11 mouse cellular contexts compared by ENCODE assay signal in the genomic region with DNA sequence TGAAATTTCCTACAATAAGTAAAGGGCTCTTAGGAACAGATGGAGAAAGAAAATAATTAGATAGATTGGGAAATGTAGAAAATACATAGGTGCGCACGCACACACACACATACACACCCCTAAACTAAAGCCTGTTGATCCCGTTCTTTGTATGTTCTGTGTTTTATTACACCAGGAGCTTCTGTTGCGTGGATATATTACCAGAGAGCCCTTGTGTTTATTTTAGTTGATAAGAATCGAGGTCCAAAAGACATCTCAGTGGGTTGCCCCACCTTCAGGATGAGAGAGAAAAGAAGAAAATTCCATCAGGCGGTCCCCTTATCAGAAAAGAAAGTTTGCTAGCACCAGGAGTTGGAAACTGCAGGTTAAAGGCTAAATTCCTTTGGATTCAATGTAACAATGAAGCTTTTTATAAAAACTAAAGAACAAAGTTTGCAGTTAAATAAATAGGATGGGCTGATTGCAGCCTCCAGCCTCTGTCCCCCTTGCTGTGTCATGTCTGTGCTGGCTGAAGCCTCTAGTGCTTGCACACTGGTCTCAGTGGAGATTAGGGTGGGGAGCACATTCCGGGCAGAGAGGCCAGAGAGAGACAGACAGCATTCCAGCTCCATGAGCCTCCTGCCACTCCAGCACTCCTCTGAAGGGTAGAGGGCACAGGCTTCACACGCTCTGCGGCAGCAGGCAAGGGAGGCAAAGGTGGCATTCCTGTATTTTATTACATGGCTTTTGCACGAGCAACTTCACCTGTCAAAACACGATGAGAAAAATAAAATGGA. TPM values are rescaled to one million over a fixed set of nuclear protein-coding genes. Genes with fewer than 3 reads are reported as not detected.
DNase-seq lines count a peak whose midpoint lies in the region; ATAC-seq and TF ChIP-seq lines count a peak whose summit lies in the region.
"Had no signal": no experiment of that assay in that cellular context is flagged by ENCODE, and none has a peak within 500 bp of the region (broad histone marks: within the 10 kb centered on the region; RNA-seq: fewer than 3 reads in every experiment).

No protein-coding gene starts in this region.

- DNase-seq in adrenal gland, postnatal 14 days, result peak; percentile 8
- DNase-seq in adrenal gland, adult 18-20 months (ENCODE audit: low spot score in 2 of 2), result no peak
- DNase-seq in R1 (ENCODE audit: low read depth, low spot score), result peak; percentile 83
- DNase-seq in lung, postnatal 25 days (ENCODE audit: low spot score), result peak; percentile 15
- no peak for DNase-seq in left cerebral cortex, adult 2 months (ENCODE audit: extremely low spot score in 1 of 2, low spot score in 2 of 2)
- no peak for DNase-seq in cerebellum, postnatal 25 days

- H3K9me3 ChIP-seq in heart, embryonic 15.5 days (replicated peaks), result no peaks in the 10 kb centered on the region
- H3K9me3 ChIP-seq: limb, embryonic 15.5 days had no signal

- peaks cover 14% of the 10 kb centered on the region for H3K4me1 ChIP-seq in heart, embryonic 15.5 days (replicated peaks)
- H3K4me1 ChIP-seq: limb, embryonic 15.5 days had no signal

- no peaks in the 10 kb centered on the region for H3K27me3 ChIP-seq in heart, embryonic 15.5 days
- H3K27me3 ChIP-seq: limb, embryonic 15.5 days had no signal

- H3K4me3 ChIP-seq in heart, embryonic 15.5 days, result no peak overlapping the region
- H3K4me3 ChIP-seq in left cerebral cortex, adult 2 months, result no peak overlapping the region
- H3K4me3 ChIP-seq: limb, embryonic 15.5 days had no signal

- 42% methylated on average over 11 of the region's 11 CpGs for WGBS in heart, embryonic 15.5 days

- no peaks in the 10 kb centered on the region for H3K36me3 ChIP-seq in heart, embryonic 15.5 days
- H3K36me3 ChIP-seq: limb, embryonic 15.5 days had no signal

- no peak overlapping the region for H3K9ac ChIP-seq in heart, embryonic 15.5 days
- H3K9ac ChIP-seq: hindbrain, embryonic 14.5 days; limb, embryonic 15.5 days had no signal

- intact Hi-C loops in left cerebral cortex, adult 2 months (cut with DNase I), result no loop called here

- ATAC-seq in heart, embryonic 15.5 days (replicated peaks; ENCODE audit: insufficient number of reproducible peaks, insufficient read depth, low FRiP score, low read depth), result peak; percentile 95
- no peak for ATAC-seq in erythroblast, adult 5-6 weeks (replicated peaks; ENCODE audit: low FRiP score, poor library complexity, severe bottlenecking)

- peak overlapping the region; percentile 67 for H3K27ac ChIP-seq in heart, embryonic 15.5 days
- H3K27ac ChIP-seq in left cerebral cortex, adult 2 months, result no peak overlapping the region
- H3K27ac ChIP-seq: hindbrain, embryonic 14.5 days; limb, embryonic 15.5 days had no signal

- no peak overlapping the region for H3K4me2 ChIP-seq in heart, embryonic 15.5 days
- H3K4me2 ChIP-seq: hindbrain, embryonic 14.5 days; limb, embryonic 15.5 days had no signal

- TF ChIP-seq CTCF in left cerebral cortex, adult 2 months (IDR thresholded peaks at IDR 0.05), result no peak

RNA-seq across cellular contexts. Expression of a gene that starts 21.8 kb away (rescaled TPM):
- 0.23 and 0.93 TPM in 2 replicates for total RNA-seq in adrenal gland, postnatal 14 days (2021)
- total RNA-seq in adrenal gland, adult 18-20 months (2021), result not detected
- polyA plus RNA-seq in heart, embryonic 15.5 days (2015; fragmentation: Nextera tagmentation; extraction: Ambion mirVana), result not detected in 2 replicates
- total RNA-seq in left cerebral cortex, adult 2 months (2021), result not detected
- total RNA-seq in erythroblast, adult 5-6 weeks (2015; ENCODE audit: low replicate concordance), result not detected in 2 replicates
- not detected in 2 replicates for total RNA-seq in erythroblast, adult 5-6 weeks (2017; ENCODE audit: low replicate concordance)
- polyA plus RNA-seq: hindbrain, embryonic 14.5 days; limb, embryonic 15.5 days; neural tube, embryonic 11.5 days had no signal

Comparison
In these comparisons a context has a peak if more than half of its experiments do, and no peak if none do; other contexts are left out.
1. DNase-seq: peak in adrenal gland, postnatal 14 days (single experiment), R1 (single experiment) and lung, postnatal 25 days (single experiment); none in adrenal gland, adult 18-20 months (0 of 2), left cerebral cortex, adult 2 months (0 of 2) and cerebellum, postnatal 25 days (0 of 2).